8 mouse cellular contexts compared by ENCODE assay signal in genomic region chr10:120475041-120475541, GRCm38 (mm10). TPM values are rescaled to one million over a fixed set of nuclear protein-coding genes. Genes with fewer than 3 reads are reported as not detected.
DNase-seq lines count a peak whose midpoint lies in the region; ATAC-seq and TF ChIP-seq lines count a peak whose summit lies in the region.

No protein-coding gene starts in this region.

- ATAC-seq in embryonic facial prominence, embryonic 14.5 days (ENCODE audit: low read depth) = 0 out of 2 replicates have a peak, but pooled peaks have one; percentile 12
- ATAC-seq in hindbrain, embryonic 13.5 days (ENCODE audit: low FRiP score) = peak; percentile 47
- no peak for ATAC-seq in liver, embryonic 15.5 days (ENCODE audit: insufficient read depth)
- ATAC-seq in stomach, embryonic 15.5 days (ENCODE audit: insufficient read depth, low FRiP score, low read depth) = no peak

- H3K9me3 ChIP-seq in embryonic facial prominence, embryonic 14.5 days (ENCODE audit: control insufficient read depth, low read length) = no peaks in the 10 kb centered on the region
- no peaks in the 10 kb centered on the region for H3K9me3 ChIP-seq in hindbrain, embryonic 13.5 days
- H3K9me3 ChIP-seq in liver, embryonic 15.5 days (replicated peaks) = no peaks in the 10 kb centered on the region
- no peaks in the 10 kb centered on the region for H3K9me3 ChIP-seq in stomach, embryonic 15.5 days

- WGBS in embryonic facial prominence, embryonic 14.5 days = 0% methylated on average over 18 of the region's 45 CpGs
- under 1% methylated on average over 43 of the region's 45 CpGs for WGBS in hindbrain, embryonic 13.5 days
- under 1% methylated on average over 45 of the region's 45 CpGs for WGBS in liver, embryonic 15.5 days (ENCODE audit: insufficient replicate concordance)
- WGBS in stomach, embryonic 15.5 days = under 1% methylated on average over 45 of the region's 45 CpGs

- H3K36me3 ChIP-seq in embryonic facial prominence, embryonic 14.5 days (ENCODE audit: control insufficient read depth, insufficient read depth, low read length) = 0 out of 2 replicates have a peak, but pooled peaks cover 2% of the 10 kb centered on the region
- H3K36me3 ChIP-seq in hindbrain, embryonic 13.5 days = no peaks in the 10 kb centered on the region
- no peaks in the 10 kb centered on the region for H3K36me3 ChIP-seq in liver, embryonic 15.5 days (replicated peaks)
- no peaks in the 10 kb centered on the region for H3K36me3 ChIP-seq in stomach, embryonic 15.5 days

- DNase-seq in layer of hippocampus, adult 2 months (ENCODE audit: low spot score in 2 of 2) = no peak
- DNase-seq in layer of hippocampus, adult 9-11 months = no peak
- peak; percentile 71 for DNase-seq in Muller cell, postnatal 12 days (ENCODE audit: inconsistent ontology term)
- peak; percentile 55 for DNase-seq in embryonic facial prominence, embryonic 14.5 days (ENCODE audit: low spot score)
- DNase-seq in spleen, postnatal 14 days (ENCODE audit: low spot score in 2 of 2) = no peak

- H3K27me3 ChIP-seq in embryonic facial prominence, embryonic 14.5 days (replicated peaks; ENCODE audit: control insufficient read depth, insufficient read depth, low read length) = no peaks in the 10 kb centered on the region
- peaks cover 21% of the 10 kb centered on the region for H3K27me3 ChIP-seq in hindbrain, embryonic 13.5 days
- H3K27me3 ChIP-seq in liver, embryonic 15.5 days = peaks cover 71% of the 10 kb centered on the region
- H3K27me3 ChIP-seq in stomach, embryonic 15.5 days (replicated peaks) = no peaks in the 10 kb centered on the region

- TF ChIP-seq CTCF in layer of hippocampus, adult 2 months (conservative IDR thresholded peaks at IDR 0.05) = no peak

- no peak overlapping the region for H3K27ac ChIP-seq in layer of hippocampus, adult 2 months
- peak overlapping the region; percentile 92 for H3K27ac ChIP-seq in embryonic facial prominence, embryonic 14.5 days (replicated peaks; ENCODE audit: low read depth, low read length)
- peak overlapping the region; percentile 49 for H3K27ac ChIP-seq in hindbrain, embryonic 13.5 days
- H3K27ac ChIP-seq in liver, embryonic 15.5 days (replicated peaks) = no peak overlapping the region
- H3K27ac ChIP-seq in stomach, embryonic 15.5 days = peak overlapping the region; percentile 92

- H3K4me1 ChIP-seq in embryonic facial prominence, embryonic 14.5 days (ENCODE audit: control insufficient read depth, insufficient read depth, low read length) = no peaks in the 10 kb centered on the region
- peaks cover 42% of the 10 kb centered on the region for H3K4me1 ChIP-seq in hindbrain, embryonic 13.5 days (replicated peaks)
- H3K4me1 ChIP-seq in liver, embryonic 15.5 days (replicated peaks) = peaks cover 12% of the 10 kb centered on the region; the same call in 1 of the 2 replicates
- H3K4me1 ChIP-seq in stomach, embryonic 15.5 days = peaks cover 6% of the 10 kb centered on the region; the same call in 1 of the 2 replicates

- peak overlapping the region; percentile 96 for H3K9ac ChIP-seq in embryonic facial prominence, embryonic 14.5 days (ENCODE audit: low read depth, low read length)
- peak overlapping the region; percentile 80 for H3K9ac ChIP-seq in hindbrain, embryonic 13.5 days
- peak overlapping the region; percentile 45 for H3K9ac ChIP-seq in liver, embryonic 15.5 days
- peak overlapping the region; percentile 95 for H3K9ac ChIP-seq in stomach, embryonic 15.5 days

- peak overlapping the region; percentile 99 for H3K4me2 ChIP-seq in embryonic facial prominence, embryonic 14.5 days (ENCODE audit: low read depth, low read length)
- peak overlapping the region; percentile 94 for H3K4me2 ChIP-seq in hindbrain, embryonic 13.5 days
- peak overlapping the region; percentile 78 for H3K4me2 ChIP-seq in liver, embryonic 15.5 days
- peak overlapping the region; percentile 96 for H3K4me2 ChIP-seq in stomach, embryonic 15.5 days

- H3K4me3 ChIP-seq in layer of hippocampus, adult 2 months = peak overlapping the region; percentile 30; the same call in 1 of the 2 replicates
- peak overlapping the region; percentile 75 for H3K4me3 ChIP-seq in embryonic facial prominence, embryonic 14.5 days (ENCODE audit: low read depth, low read length)
- H3K4me3 ChIP-seq in hindbrain, embryonic 13.5 days = peak overlapping the region; percentile 74
- peak overlapping the region; percentile 61 for H3K4me3 ChIP-seq in liver, embryonic 15.5 days (replicated peaks)
- H3K4me3 ChIP-seq in stomach, embryonic 15.5 days (replicated peaks) = peak overlapping the region; percentile 89

RNA-seq across cellular contexts. Expression of gene Hmga2, which starts 1.2 kb away (rescaled TPM):
- under 1 TPM in 1 of 2 experiments, not detected in 1; 0.13 TPM for total RNA-seq in layer of hippocampus, adult 2 months (2021)
- polyA plus RNA-seq in embryonic facial prominence, embryonic 14.5 days (2014; fragmentation: Nextera tagmentation; extraction: Ambion mirVana) = 11.1 and 18.0 TPM in 2 replicates
- polyA plus RNA-seq in hindbrain, embryonic 13.5 days (2015; fragmentation: Nextera tagmentation; extraction: Ambion mirVana) = 4.3 and 5.1 TPM in 2 replicates
- 1.7 and 2.1 TPM in 2 replicates for polyA plus RNA-seq in liver, embryonic 15.5 days (2015; fragmentation: Nextera tagmentation; extraction: Ambion mirVana)
- polyA plus RNA-seq in stomach, embryonic 15.5 days (2015; fragmentation: Nextera tagmentation; extraction: Ambion mirVana) = 29.3 TPM in 2 replicates

Comparison
In these comparisons a context has a peak if more than half of its experiments do, and no peak if none do; other contexts are left out.
1. DNase-seq: peak in Muller cell, postnatal 12 days (single experiment) and embryonic facial prominence, embryonic 14.5 days (single experiment); none in layer of hippocampus, adult 2 months (0 of 2), layer of hippocampus, adult 9-11 months (single experiment) and spleen, postnatal 14 days (0 of 2).
2. H3K27ac ChIP-seq: peak in embryonic facial prominence, embryonic 14.5 days (single experiment), hindbrain, embryonic 13.5 days (single experiment) and stomach, embryonic 15.5 days (single experiment); none in layer of hippocampus, adult 2 months (single experiment) and liver, embryonic 15.5 days (single experiment).
3. H3K4me3 ChIP-seq: peak in every context shown above with its lines; median percentile 89 in stomach, embryonic 15.5 days; 75 in embryonic facial prominence, embryonic 14.5 days; 74 in hindbrain, embryonic 13.5 days; 61 in liver, embryonic 15.5 days; 30 in layer of hippocampus, adult 2 months.
4. ATAC-seq: peak in embryonic facial prominence, embryonic 14.5 days (single experiment) and hindbrain, embryonic 13.5 days (single experiment); none in liver, embryonic 15.5 days (single experiment) and stomach, embryonic 15.5 days (single experiment).
5. H3K9ac ChIP-seq: peak in every context shown above with its lines; median percentile 96 in embryonic facial prominence, embryonic 14.5 days; 95 in stomach, embryonic 15.5 days; 80 in hindbrain, embryonic 13.5 days; 45 in liver, embryonic 15.5 days.
6. Peak in every context shown above with its lines, with median percentiles within 50 percentile points of each other: H3K4me2 ChIP-seq.